Mouse (Mus musculus): ENCODE results near the gene Olfr1180. TPM values are rescaled to one million over a fixed set of nuclear protein-coding genes. Genes with fewer than 3 reads are reported as not detected.
"Not testable (repeated sequence)": the region's sequence is repeated elsewhere in the genome, so short reads cannot be mapped to it uniquely, and the experiment has no call there.

Gene Olfr1180
- total RNA-seq (2021), result not detected
- long read RNA-seq, experiment 1, result 0 reads
- long read RNA-seq, experiment 2, result 0 reads

GRCm38 (mm10) chr2:88419051-88419450 lies at the start of gene Olfr1180:
TSS of gene Olfr1180 (minus strand) at chr2:88419151.
- DNase-seq, result no peak

GRCm38 (mm10) chr2:88454567-88454966 lies 35.6 kb upstream of the Olfr1180 start, which contains the start of gene Olfr1183:
TSS of gene Olfr1183 (plus strand) at chr2:88454867.
- not testable (repeated sequence) for DNase-seq

GRCm38 (mm10) chr2:88449031-88449430 lies 30.1 kb upstream of the Olfr1180 start, which contains the start of gene Gm13757:
TSS of gene Gm13757 (minus strand) at chr2:88449131.
- no peak for DNase-seq

- DNase-seq, result no peak
These were observed 7.1 kb upstream of the Olfr1180 start, which contains the start of gene Olfr1181 for GRCm38 (mm10) chr2:88426071-88426470. TSS of gene Olfr1181 (minus strand) at chr2:88426171.

- DNase-seq, result no peak
These were observed 12.6 kb downstream of the Olfr1180 start, which contains the start of gene Olfr1179 for GRCm38 (mm10) chr2:88406353-88406752. TSS of gene Olfr1179 (minus strand) at chr2:88406453.

- DNase-seq, result no peak
These were observed 32.2 kb downstream of the Olfr1180 start, which contains the start of gene Olfr1178 for GRCm38 (mm10) chr2:88386762-88387161. TSS of gene Olfr1178 (plus strand) at chr2:88387062.

Other genes starting within 250 kb of the Olfr1180 start
- not detected for gene Olfr1168, start 237.3 kb downstream of the Olfr1180 start, total RNA-seq (2021)
- not detected for gene Olfr1170, start 190.8 kb downstream of the Olfr1180 start, total RNA-seq (2021)
- gene Olfr1173, start 139.3 kb downstream of the Olfr1180 start, total RNA-seq (2021), result not detected
- not detected for gene Olfr1174-ps, start 104.0 kb downstream of the Olfr1180 start, total RNA-seq (2021)
- gene Olfr1175-ps, start 91.9 kb downstream of the Olfr1180 start, total RNA-seq (2021), result not detected
- gene Olfr1176, start 82.4 kb downstream of the Olfr1180 start, total RNA-seq (2021), result not detected
- not detected for gene Olfr1177-ps, start 72.7 kb downstream of the Olfr1180 start, total RNA-seq (2021)
- not detected for gene Olfr1178, start 32.1 kb downstream of the Olfr1180 start, total RNA-seq (2021)
- gene Olfr1179, start 12.7 kb downstream of the Olfr1180 start, total RNA-seq (2021), result not detected
- not detected for gene Olfr1181, start 7.0 kb upstream of the Olfr1180 start, total RNA-seq (2021)
- not detected for gene Gm13757, start 30.0 kb upstream of the Olfr1180 start, total RNA-seq (2021)
- gene Olfr1183, start 35.7 kb upstream of the Olfr1180 start, total RNA-seq (2021), result not detected
- not detected for gene Olfr1184, start 64.4 kb upstream of the Olfr1180 start, total RNA-seq (2021)
- gene Olfr1185-ps1, start 74.2 kb upstream of the Olfr1180 start, total RNA-seq (2021), result not detected
- gene Olfr1186, start 99.4 kb upstream of the Olfr1180 start, total RNA-seq (2021), result not detected
- gene Olfr1188, start 137.8 kb upstream of the Olfr1180 start, total RNA-seq (2021), result not detected
- not detected for gene Olfr1189, start 167.3 kb upstream of the Olfr1180 start, total RNA-seq (2021)
- gene Olfr1191-ps1, start 221.4 kb upstream of the Olfr1180 start, total RNA-seq (2021), result under 1 TPM in 1 of 2 experiments, not detected in 1; 0.06 TPM
- gene Olfr1192-ps1, start 229.4 kb upstream of the Olfr1180 start, total RNA-seq (2021), result not detected